Mouse (Mus musculus) adrenal gland, adult (tissue): Measurements from ENCODE around the gene Crkl.

Source experiments
- DNase-seq, 2 experiments: peaks; one replicate each; pipeline ENCODE4 v3.0.0; 2022 to 2023; ENCODE audit warnings: low spot score in 1 of 2; ENCODE audit not compliant: inconsistent age in 2 of 2

The Crkl gene

GRCm38 (mm10) chr16:17451541-17452372 lies at the start of gene Crkl:
TSS of gene Crkl (plus strand) at chr16:17451987.
- DNase-seq, result peak; percentile 98 to 100

- peak in 1 of 2 experiments; percentile 82 for DNase-seq
These were observed 48.9 kb upstream of the Crkl start for GRCm38 (mm10) chr16:17402855-17403254.

GRCm38 (mm10) chr16:17405271-17405696 lies 46.5 kb upstream of the Crkl start:
- peak; percentile 81 to 93 for DNase-seq

- DNase-seq, result peak; percentile 100
These were observed 45.9 kb upstream of the Crkl start, which contains the start of the genes Snap29 and Pi4ka for GRCm38 (mm10) chr16:17405736-17406443. TSS of gene Snap29 (plus strand) at chr16:17405986. TSS of gene Pi4ka (minus strand) at chr16:17406314.

GRCm38 (mm10) chr16:17406512-17407231 lies 45.1 kb upstream of the Crkl start:
- peak in 1 of 2 experiments; percentile 61 for DNase-seq

- DNase-seq, result no peak
These were observed 42.7 kb upstream of the Crkl start for GRCm38 (mm10) chr16:17409046-17409445.

- peak; percentile 21 to 46 for DNase-seq
These were observed 41.6 kb upstream of the Crkl start for GRCm38 (mm10) chr16:17410209-17410608.

GRCm38 (mm10) chr16:17423021-17423420 lies 28.8 kb upstream of the Crkl start:
- DNase-seq, result no peak

GRCm38 (mm10) chr16:17432576-17432975 lies 19.2 kb upstream of the Crkl start:
- peak; percentile 20 to 68 for DNase-seq

GRCm38 (mm10) chr16:17452373-17452715 lies 557 bp downstream of the Crkl start:
- peak in 1 of 2 experiments; percentile 64 for DNase-seq

- DNase-seq, result no peak
These were observed 5.1 kb downstream of the Crkl start for GRCm38 (mm10) chr16:17456901-17457300.

- peak in 1 of 2 experiments; percentile 49 for DNase-seq
These were observed 8.5 kb downstream of the Crkl start for GRCm38 (mm10) chr16:17460254-17460653.

GRCm38 (mm10) chr16:17461596-17461995 lies 9.8 kb downstream of the Crkl start:
- no peak for DNase-seq

- DNase-seq, result no peak
These were observed 11.4 kb downstream of the Crkl start for GRCm38 (mm10) chr16:17463184-17463583.

GRCm38 (mm10) chr16:17466875-17467663 lies 15.3 kb downstream of the Crkl start:
- no peak for DNase-seq

GRCm38 (mm10) chr16:17472498-17472897 lies 20.7 kb downstream of the Crkl start:
- no peak for DNase-seq

GRCm38 (mm10) chr16:17474091-17474490 lies 22.3 kb downstream of the Crkl start:
- peak; percentile 44 to 72 for DNase-seq

GRCm38 (mm10) chr16:17474761-17475160 lies 23.0 kb downstream of the Crkl start:
- DNase-seq, result no peak

GRCm38 (mm10) chr16:17475326-17475725 lies 23.5 kb downstream of the Crkl start:
- DNase-seq, result no peak

- DNase-seq, result no peak
These were observed 26.6 kb downstream of the Crkl start for GRCm38 (mm10) chr16:17478331-17478943.
